Mouse (Mus musculus) urinary bladder, postnatal 25 days (tissue): ENCODE results near the gene Nfam1.

Experiments used
- DNase-seq: peaks from one replicate; pipeline ENCODE4 v3.0.0; 2022; ENCODE audit warnings: low spot score

The Nfam1 gene

GRCm38 (mm10) chr15:82958253-82958701 is 74.8 kb downstream of the Nfam1 start:
- DNase-seq, result no peak

- DNase-seq, result no peak
Measured at GRCm38 (mm10) chr15:82956721-82957120, 76.4 kb downstream of the Nfam1 start.

GRCm38 (mm10) chr15:82956310-82956709 is 76.8 kb downstream of the Nfam1 start:
- no peak for DNase-seq

- DNase-seq, result no peak
Measured at GRCm38 (mm10) chr15:82955286-82955685, 77.8 kb downstream of the Nfam1 start.

- no peak for DNase-seq
Measured at GRCm38 (mm10) chr15:82954034-82954433, 79.1 kb downstream of the Nfam1 start.

GRCm38 (mm10) chr15:82953096-82953495 is 80.0 kb downstream of the Nfam1 start:
- no peak for DNase-seq

GRCm38 (mm10) chr15:82952292-82952705 is 80.8 kb downstream of the Nfam1 start:
- no peak for DNase-seq

GRCm38 (mm10) chr15:82950246-82950645 is 82.9 kb downstream of the Nfam1 start:
- no peak for DNase-seq

GRCm38 (mm10) chr15:82947431-82947830 is 85.7 kb downstream of the Nfam1 start:
- no peak for DNase-seq

GRCm38 (mm10) chr15:82944479-82945195 is 88.5 kb downstream of the Nfam1 start:
- DNase-seq, result no peak
